Mouse (Mus musculus) lung, postnatal 0 days (tissue): ENCODE data around the gene Sun2. TPM values are rescaled to one million over a fixed set of nuclear protein-coding genes. Genes with fewer than 3 reads are reported as not detected.
A peak's percentile ranks its signal among the peaks of the same experiment; 100 is the strongest.

ENCODE experiments used
- ATAC-seq: fragments of 200-750 bp; cut with Nextera tagmentation; 2 replicates; pipeline ENCODE4 v1.8.0; 2017; ENCODE audit warnings: moderate library complexity
- DNase-seq: peaks from one replicate; pipeline ENCODE4 v3.0.0-alpha.2; 2016; ENCODE audit warnings: low spot score
- H3K27ac ChIP-seq: fragments of 300-500 bp; sonication (generic); 2 replicates; pipeline ENCODE4 v1.5.1; 2014; ENCODE audit warnings: antibody characterized with exemption, mild to moderate bottlenecking, low read length, mixed read lengths
- H3K27me3 ChIP-seq: fragments of 300-500 bp; sonication (generic); replicated peaks from 2 replicates; pipeline ENCODE4 v1.6.1; 2014; ENCODE audit warnings: low read length, mixed read lengths; ENCODE audit not compliant: insufficient read depth
- H3K36me3 ChIP-seq: fragments of 300-500 bp; sonication (generic); 2 replicates; pipeline ENCODE4 v1.6.1; 2014; ENCODE audit warnings: low read length, mixed read lengths; ENCODE audit not compliant: insufficient read depth
- H3K4me1 ChIP-seq: fragments of 300-500 bp; sonication (generic); 2 replicates; pipeline ENCODE4 v1.6.1; 2014; ENCODE audit warnings: antibody characterized with exemption, low read depth, low read length, mixed read lengths; ENCODE audit not compliant: insufficient read depth
- H3K4me2 ChIP-seq: fragments of 300-500 bp; sonication (generic); replicated peaks from 2 replicates; pipeline ENCODE4 v1.6.1; 2014; ENCODE audit warnings: low read depth, mild to moderate bottlenecking, low read length, moderate library complexity, mixed read lengths
- H3K4me3 ChIP-seq: fragments of 300-500 bp; sonication (generic); 2 replicates; pipeline ENCODE4 v1.5.1; 2014; ENCODE audit warnings: low read depth, low read length
- H3K9ac ChIP-seq: fragments of 300-500 bp; sonication (generic); replicated peaks from 2 replicates; pipeline ENCODE4 v1.6.1; 2014; ENCODE audit warnings: low read depth, mild to moderate bottlenecking
- H3K9me3 ChIP-seq: fragments of 300-500 bp; sonication (generic); 2 replicates; pipeline ENCODE4 v1.6.1; 2016; ENCODE audit warnings: low read length, mixed read lengths
- CTCF ChIP-seq: IDR thresholded peaks from 2 replicates; pipeline ENCODE4 v1.5.1; 2016; ENCODE audit warnings: antibody characterized with exemption, mild to moderate bottlenecking
- EP300 ChIP-seq: IDR thresholded peaks from 2 replicates; pipeline ENCODE4 v1.6.1; 2016; ENCODE audit warnings: antibody characterized with exemption, mild to moderate bottlenecking, control low read depth
- WGBS: fragments of 180-500 bp; shearing (Covaris S2); extraction: QIAGEN DNeasy Blood & Tissue Kit; methylation state at CpG from one replicate; pipeline ENCODE4 v1.1.7; 2014; 5-methylcytosine and 5-hydroxymethylcytosine counted together
- polyA plus RNA-seq: library from polyadenylated mRNA; unstranded; fragments of >200 nt; fragmentation: Nextera tagmentation; extraction: Ambion mirVana; gene quantifications from 2 replicates; pipeline ENCODE4 v1.2.1, GENCODE M21; 2015

Gene Sun2
- polyA plus RNA-seq, 1 experiment from 2014 or later, result 4.5 TPM

DNA sequence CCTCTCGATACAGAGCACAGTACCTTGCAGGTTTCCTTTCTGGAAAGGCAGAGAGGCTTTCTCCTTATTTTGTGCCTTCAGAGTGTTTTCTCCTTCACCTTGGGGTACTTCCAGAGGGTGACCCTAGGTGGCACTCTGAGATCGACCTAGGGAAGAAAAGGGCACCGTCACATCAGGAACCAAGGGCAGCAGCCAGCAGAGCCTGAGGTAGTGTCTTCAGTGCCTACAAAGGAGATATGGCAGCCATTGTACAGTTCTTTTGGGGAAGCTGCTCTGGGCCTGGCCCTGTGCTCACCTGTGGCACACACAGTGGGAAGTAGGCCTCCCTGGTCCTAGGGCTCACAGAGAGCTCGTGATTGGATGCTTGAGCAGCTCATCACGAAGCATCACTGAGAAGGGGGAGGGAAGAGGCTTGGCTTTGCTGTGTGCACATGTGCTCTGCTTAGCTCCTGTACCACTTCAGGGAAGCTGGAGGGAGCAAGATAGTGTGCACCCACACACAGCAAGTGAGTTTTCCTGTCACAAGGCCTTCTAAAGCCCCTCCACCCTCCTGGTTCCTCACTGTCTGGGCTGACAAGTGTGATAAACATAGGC, 34.0 kb downstream of the Sun2 start:
- Histone ChIP-seq H3K27ac (no peak overlapping the region), H3K36me3 (peaks cover 20% of the 10 kb centered on the region; the same call in 1 of the 2 replicates), H3K4me3 (no peak overlapping the region), H3K4me1 (no peaks in the 10 kb centered on the region), H3K4me2 (no peak overlapping the region), H3K27me3 (no peaks in the 10 kb centered on the region), H3K9me3 (no peaks in the 10 kb centered on the region), H3K9ac (no peak overlapping the region)
- DNase-seq, result no peak
- 90% methylated on average over 5 of the region's 5 CpGs for WGBS
- TF ChIP-seq EP300, result no peak
- TF ChIP-seq CTCF, result no peak
- no peak for ATAC-seq

- Histone ChIP-seq H3K9me3 (no peaks in the 10 kb centered on the region), H3K4me1 (no peaks in the 10 kb centered on the region), H3K9ac (no peak overlapping the region), H3K27ac (no peak overlapping the region), H3K36me3 (peaks cover 17% of the 10 kb centered on the region; the same call in 1 of the 2 replicates), H3K27me3 (no peaks in the 10 kb centered on the region), H3K4me2 (no peak overlapping the region), H3K4me3 (no peak overlapping the region)
- 60% methylated on average over 17 of the region's 17 CpGs for WGBS
- TF ChIP-seq EP300, result no peak
- TF ChIP-seq CTCF, result no peak
- ATAC-seq, result no peak
- no peak for DNase-seq
Measured at GRCm38 (mm10) chr15:79706603-79707214, 35.6 kb downstream of the Sun2 start.

GRCm38 (mm10) chr15:79697558-79698187, 44.7 kb downstream of the Sun2 start:
- ATAC-seq, result peak; percentile 53
- no peak overlapping the region for H3K4me2 ChIP-seq

DNA sequence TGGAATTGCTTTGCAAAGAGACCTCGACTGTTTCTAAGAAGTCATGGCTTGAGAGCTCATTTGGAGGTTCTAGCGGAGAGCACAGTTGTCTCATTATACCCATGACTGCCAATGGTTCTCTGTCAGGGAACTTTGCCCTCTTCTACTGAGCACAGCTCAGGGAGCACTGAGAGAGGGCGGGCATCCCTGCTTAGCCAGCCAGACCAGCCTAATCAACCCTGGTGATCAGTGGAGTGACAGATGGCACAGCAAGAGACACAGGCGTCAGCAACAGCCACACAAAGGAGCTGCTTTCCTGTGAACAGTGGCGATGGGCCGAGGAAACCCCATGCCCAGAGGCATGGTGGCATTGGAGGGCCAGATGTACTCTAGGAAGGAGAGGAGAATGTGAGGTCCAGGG, 45.3 kb downstream of the Sun2 start:
- DNase-seq (no peak), ATAC-seq (no peak)
- no peaks in the 10 kb centered on the region; the same call in 1 of the 2 replicates for H3K36me3 ChIP-seq
- no peak overlapping the region for H3K4me2 ChIP-seq
- H3K4me1 ChIP-seq, result no peaks in the 10 kb centered on the region
- H3K4me3 ChIP-seq, result no peak overlapping the region
- no peak for TF ChIP-seq EP300
- TF ChIP-seq CTCF, result no peak
- no peak overlapping the region for H3K27ac ChIP-seq
- H3K9ac ChIP-seq, result no peak overlapping the region
- no peaks in the 10 kb centered on the region for H3K9me3 ChIP-seq
- WGBS, result 90% methylated on average over 6 of the region's 6 CpGs
- no peaks in the 10 kb centered on the region for H3K27me3 ChIP-seq

More at GRCm38 (mm10) chr15:79697558-79698187, 44.7 kb downstream of the Sun2 start:
- Histone ChIP-seq H3K4me1 (no peaks in the 10 kb centered on the region), H3K9ac (no peak overlapping the region), H3K27ac (no peak overlapping the region), H3K9me3 (no peaks in the 10 kb centered on the region), H3K27me3 (no peaks in the 10 kb centered on the region), H3K36me3 (no peaks in the 10 kb centered on the region; the same call in 1 of the 2 replicates), H3K4me3 (no peak overlapping the region)
- peak; percentile 42 for DNase-seq
- WGBS, result 58% methylated on average over 9 of the region's 9 CpGs
- TF ChIP-seq EP300 (no peak), CTCF (no peak)

DNA sequence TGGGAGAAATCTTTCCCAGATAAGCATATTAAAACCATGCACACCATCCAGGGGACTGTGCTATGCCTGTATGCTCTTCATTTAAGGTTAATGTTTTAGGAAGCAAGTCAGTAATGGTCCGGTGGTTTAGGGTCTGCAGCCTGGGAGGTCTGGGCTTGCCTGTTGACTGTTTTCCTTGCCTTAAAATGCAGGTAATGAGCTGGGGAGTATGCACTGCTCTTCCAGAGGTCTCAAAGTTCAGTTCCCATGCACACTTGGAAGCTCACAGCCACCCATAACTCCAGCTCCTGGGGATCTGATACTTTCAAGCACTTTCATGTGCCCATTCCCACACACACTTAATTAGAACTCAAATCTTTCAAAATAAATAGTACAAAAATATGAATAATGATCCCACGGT, 45.8 kb downstream of the Sun2 start:
- WGBS, result 95% methylated on average over 2 of the region's 2 CpGs
- ATAC-seq (no peak), DNase-seq (no peak)
- TF ChIP-seq EP300, result no peak
- no peak for TF ChIP-seq CTCF
- Histone ChIP-seq H3K4me1 (no peaks in the 10 kb centered on the region), H3K36me3 (no peaks in the 10 kb centered on the region; the same call in 1 of the 2 replicates), H3K27me3 (no peaks in the 10 kb centered on the region), H3K9me3 (no peaks in the 10 kb centered on the region), H3K9ac (no peak overlapping the region), H3K4me2 (no peak overlapping the region), H3K4me3 (no peak overlapping the region), H3K27ac (no peak overlapping the region)

DNA sequence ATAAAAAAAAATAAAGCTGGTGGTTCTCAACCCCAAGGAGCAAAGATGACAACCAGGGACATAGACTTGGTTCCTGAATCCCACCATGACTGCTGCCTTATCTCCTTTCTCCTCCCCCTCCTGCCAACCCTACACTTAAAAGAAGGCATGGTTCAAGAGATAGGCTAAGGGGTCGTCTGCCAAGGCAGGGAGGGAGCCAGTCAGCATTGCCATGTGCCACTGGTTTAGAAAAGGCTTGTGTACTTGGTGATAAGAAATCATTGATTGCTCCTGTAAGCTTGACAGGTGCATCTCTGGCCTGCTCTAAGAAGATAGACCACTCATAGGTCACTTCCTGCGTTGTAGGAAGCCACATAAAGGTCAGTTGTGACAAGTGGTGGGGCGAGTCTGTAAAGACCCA, 46.8 kb downstream of the Sun2 start:
- no peaks in the 10 kb centered on the region; the same call in 1 of the 2 replicates for H3K36me3 ChIP-seq
- ATAC-seq (no peak), DNase-seq (no peak)
- no peak overlapping the region for H3K4me3 ChIP-seq
- no peak for TF ChIP-seq EP300
- TF ChIP-seq CTCF, result no peak
- H3K4me2 ChIP-seq, result no peak overlapping the region
- H3K9me3 ChIP-seq, result no peaks in the 10 kb centered on the region
- no peaks in the 10 kb centered on the region for H3K4me1 ChIP-seq
- no peaks in the 10 kb centered on the region for H3K27me3 ChIP-seq
- no peak overlapping the region for H3K9ac ChIP-seq
- H3K27ac ChIP-seq, result no peak overlapping the region
- WGBS, result 26% methylated on average over 3 of the region's 3 CpGs
